Mouse (Mus musculus): ENCODE data around the gene Odf3b. TPM values are rescaled to one million over a fixed set of nuclear protein-coding genes. Genes with fewer than 3 reads are reported as not detected.
A peak's percentile ranks its signal among the peaks of the same experiment; 100 is the strongest.

Gene Odf3b
- polyA plus RNA-seq (2016; fragmentation: Nextera tagmentation; extraction: Ambion mirVana) = 0.38 and 0.46 TPM in 2 replicates

- under 1% methylated on average over 33 of the region's 33 CpGs for WGBS
- Histone ChIP-seq H3K4me1 (peaks cover 39% of the 10 kb centered on the region), H3K9me3 (no peaks in the 10 kb centered on the region), H3K27me3 (ENCODE audit: poor library complexity, severe bottlenecking) (peaks cover 80% of the 10 kb centered on the region), H3K36me3 (replicated peaks) (no peaks in the 10 kb centered on the region), H3K4me3 (peak within 1 kb of the TSS; percentile 53), H3K27ac (peak within 1 kb of the TSS; percentile 65)
- DNase-seq (ENCODE audit: extremely low spot score, low spot score) = peak; percentile 55
These were observed at the start of gene Odf3b for GRCm38 (mm10) chr15:89378831-89379401. TSS of gene Odf3b (minus strand) at chr15:89379282.

- no peak for DNase-seq (ENCODE audit: extremely low spot score, low spot score)
- 0 out of 2 replicates have a peak, but pooled peaks cover 5% of the 10 kb centered on the region for H3K27me3 ChIP-seq (ENCODE audit: poor library complexity, severe bottlenecking)
- peaks cover 35% of the 10 kb centered on the region for H3K36me3 ChIP-seq (replicated peaks)
- WGBS = 85% methylated on average over 19 of the region's 19 CpGs
- peak overlapping the region; percentile 86 for H3K4me3 ChIP-seq
- H3K27ac ChIP-seq = no peak overlapping the region
- no peaks in the 10 kb centered on the region for H3K9me3 ChIP-seq
- H3K4me1 ChIP-seq = peaks cover 43% of the 10 kb centered on the region
These were observed 49.2 kb upstream of the Odf3b start for GRCm38 (mm10) chr15:89428136-89428790.

- Histone ChIP-seq H3K27me3 (ENCODE audit: poor library complexity, severe bottlenecking) (0 out of 2 replicates have a peak, but pooled peaks cover 5% of the 10 kb centered on the region), H3K4me3 (no peak overlapping the region), H3K4me1 (peaks cover 43% of the 10 kb centered on the region), H3K36me3 (replicated peaks) (peaks cover 42% of the 10 kb centered on the region), H3K27ac (no peak overlapping the region), H3K9me3 (no peaks in the 10 kb centered on the region)
- 89% methylated on average over 10 of the region's 10 CpGs for WGBS
- DNase-seq (ENCODE audit: extremely low spot score, low spot score) = no peak
These were observed 47.6 kb upstream of the Odf3b start for GRCm38 (mm10) chr15:89426716-89427115.

- peaks cover 45% of the 10 kb centered on the region for H3K36me3 ChIP-seq (replicated peaks)
- H3K4me1 ChIP-seq = peaks cover 38% of the 10 kb centered on the region
- WGBS = 27% methylated on average over 6 of the region's 6 CpGs
- 0 out of 2 replicates have a peak, but pooled peaks cover 5% of the 10 kb centered on the region for H3K27me3 ChIP-seq (ENCODE audit: poor library complexity, severe bottlenecking)
- DNase-seq (ENCODE audit: extremely low spot score, low spot score) = no peak
- peak within 1 kb of the TSS; percentile 36; the same call in 1 of the 2 replicates for H3K27ac ChIP-seq
- H3K4me3 ChIP-seq = peak within 1 kb of the TSS; percentile 29
- H3K9me3 ChIP-seq = no peaks in the 10 kb centered on the region
These were observed 46.6 kb upstream of the Odf3b start, which contains the start of gene Cpt1b for GRCm38 (mm10) chr15:89425711-89426121. TSS of gene Cpt1b (minus strand) at chr15:89425863.

GRCm38 (mm10) chr15:89424621-89425020 is 45.5 kb upstream of the Odf3b start:
- peaks cover 55% of the 10 kb centered on the region for H3K36me3 ChIP-seq (replicated peaks)
- H3K9me3 ChIP-seq = no peaks in the 10 kb centered on the region
- 86% methylated on average over 8 of the region's 8 CpGs for WGBS
- no peak overlapping the region for H3K27ac ChIP-seq
- H3K27me3 ChIP-seq (ENCODE audit: poor library complexity, severe bottlenecking) = 0 out of 2 replicates have a peak, but pooled peaks cover 5% of the 10 kb centered on the region
- peaks cover 30% of the 10 kb centered on the region for H3K4me1 ChIP-seq
- H3K4me3 ChIP-seq = no peak overlapping the region
- no peak for DNase-seq (ENCODE audit: extremely low spot score, low spot score)

GRCm38 (mm10) chr15:89421938-89422337 is 42.9 kb upstream of the Odf3b start:
- Histone ChIP-seq H3K4me3 (no peak overlapping the region), H3K27me3 (ENCODE audit: poor library complexity, severe bottlenecking) (0 out of 2 replicates have a peak, but pooled peaks cover 5% of the 10 kb centered on the region), H3K9me3 (no peaks in the 10 kb centered on the region), H3K4me1 (peaks cover 18% of the 10 kb centered on the region), H3K27ac (no peak overlapping the region), H3K36me3 (replicated peaks) (peaks cover 67% of the 10 kb centered on the region)
- DNase-seq (ENCODE audit: extremely low spot score, low spot score) = no peak
- WGBS = 92% methylated on average over 9 of the region's 9 CpGs

- Histone ChIP-seq H3K27me3 (ENCODE audit: poor library complexity, severe bottlenecking) (no peaks in the 10 kb centered on the region), H3K9me3 (no peaks in the 10 kb centered on the region), H3K4me3 (no peak overlapping the region), H3K4me1 (no peaks in the 10 kb centered on the region), H3K27ac (no peak overlapping the region), H3K36me3 (replicated peaks) (peaks cover 36% of the 10 kb centered on the region)
- 90% methylated on average over 8 of the region's 8 CpGs for WGBS
- DNase-seq (ENCODE audit: extremely low spot score, low spot score) = no peak
These were observed 36.2 kb upstream of the Odf3b start for GRCm38 (mm10) chr15:89415282-89415681.

GRCm38 (mm10) chr15:89410118-89410517 is 31.0 kb upstream of the Odf3b start, which contains the start of gene Syce3:
TSS of gene Syce3 (minus strand) at chr15:89410503.
- no peak for DNase-seq (ENCODE audit: extremely low spot score, low spot score)
- WGBS = 89% methylated on average over 24 of the region's 24 CpGs
- H3K4me1 ChIP-seq = no peaks in the 10 kb centered on the region
- no peaks in the 10 kb centered on the region for H3K36me3 ChIP-seq (replicated peaks)
- no peak within 1 kb of the TSS for H3K4me3 ChIP-seq
- H3K9me3 ChIP-seq = peaks cover 20% of the 10 kb centered on the region
- no peak within 1 kb of the TSS for H3K27ac ChIP-seq
- no peaks in the 10 kb centered on the region for H3K27me3 ChIP-seq (ENCODE audit: poor library complexity, severe bottlenecking)

- DNase-seq (ENCODE audit: extremely low spot score, low spot score) = no peak
These were observed 27.6 kb upstream of the Odf3b start for GRCm38 (mm10) chr15:89406691-89407090.

GRCm38 (mm10) chr15:89404831-89405623 is 25.9 kb upstream of the Odf3b start:
- no peaks in the 10 kb centered on the region for H3K36me3 ChIP-seq (replicated peaks)
- DNase-seq (ENCODE audit: extremely low spot score, low spot score) = no peak
- peaks cover 18% of the 10 kb centered on the region for H3K9me3 ChIP-seq
- H3K27ac ChIP-seq = no peak overlapping the region
- H3K4me3 ChIP-seq = no peak overlapping the region
- no peaks in the 10 kb centered on the region for H3K4me1 ChIP-seq
- H3K27me3 ChIP-seq (ENCODE audit: poor library complexity, severe bottlenecking) = no peaks in the 10 kb centered on the region
- 89% methylated on average over 10 of the region's 10 CpGs for WGBS

More at GRCm38 (mm10) chr15:89406691-89407090, 27.6 kb upstream of the Odf3b start:
- H3K27me3 ChIP-seq (ENCODE audit: poor library complexity, severe bottlenecking) = no peaks in the 10 kb centered on the region
- no peak overlapping the region for H3K4me3 ChIP-seq
- H3K27ac ChIP-seq = no peak overlapping the region
- H3K36me3 ChIP-seq (replicated peaks) = no peaks in the 10 kb centered on the region
- H3K9me3 ChIP-seq = peaks cover 20% of the 10 kb centered on the region
- no peaks in the 10 kb centered on the region for H3K4me1 ChIP-seq

GRCm38 (mm10) chr15:89402471-89402870 is 23.4 kb upstream of the Odf3b start:
- WGBS = 84% methylated on average over 1 of the region's 1 CpGs
- H3K4me1 ChIP-seq = 0 out of 2 replicates have a peak, but pooled peaks cover 3% of the 10 kb centered on the region
- peaks cover 4% of the 10 kb centered on the region for H3K9me3 ChIP-seq
- no peaks in the 10 kb centered on the region for H3K36me3 ChIP-seq (replicated peaks)
- H3K27ac ChIP-seq = no peak overlapping the region
- H3K4me3 ChIP-seq = no peak overlapping the region
- no peak for DNase-seq (ENCODE audit: extremely low spot score, low spot score)
- no peaks in the 10 kb centered on the region for H3K27me3 ChIP-seq (ENCODE audit: poor library complexity, severe bottlenecking)

GRCm38 (mm10) chr15:89399716-89400115 is 20.6 kb upstream of the Odf3b start:
- no peaks in the 10 kb centered on the region for H3K27me3 ChIP-seq (ENCODE audit: poor library complexity, severe bottlenecking)

More at GRCm38 (mm10) chr15:89399716-89400115, 20.6 kb upstream of the Odf3b start:
- H3K4me3 ChIP-seq = no peak overlapping the region
- 0 out of 2 replicates have a peak, but pooled peaks cover 3% of the 10 kb centered on the region for H3K4me1 ChIP-seq
- no peaks in the 10 kb centered on the region for H3K36me3 ChIP-seq (replicated peaks)
- no peak for DNase-seq (ENCODE audit: extremely low spot score, low spot score)
- no peak overlapping the region for H3K27ac ChIP-seq
- WGBS = 53% methylated on average over 1 of the region's 1 CpGs
- H3K9me3 ChIP-seq = no peaks in the 10 kb centered on the region
